In the genomic region with DNA sequence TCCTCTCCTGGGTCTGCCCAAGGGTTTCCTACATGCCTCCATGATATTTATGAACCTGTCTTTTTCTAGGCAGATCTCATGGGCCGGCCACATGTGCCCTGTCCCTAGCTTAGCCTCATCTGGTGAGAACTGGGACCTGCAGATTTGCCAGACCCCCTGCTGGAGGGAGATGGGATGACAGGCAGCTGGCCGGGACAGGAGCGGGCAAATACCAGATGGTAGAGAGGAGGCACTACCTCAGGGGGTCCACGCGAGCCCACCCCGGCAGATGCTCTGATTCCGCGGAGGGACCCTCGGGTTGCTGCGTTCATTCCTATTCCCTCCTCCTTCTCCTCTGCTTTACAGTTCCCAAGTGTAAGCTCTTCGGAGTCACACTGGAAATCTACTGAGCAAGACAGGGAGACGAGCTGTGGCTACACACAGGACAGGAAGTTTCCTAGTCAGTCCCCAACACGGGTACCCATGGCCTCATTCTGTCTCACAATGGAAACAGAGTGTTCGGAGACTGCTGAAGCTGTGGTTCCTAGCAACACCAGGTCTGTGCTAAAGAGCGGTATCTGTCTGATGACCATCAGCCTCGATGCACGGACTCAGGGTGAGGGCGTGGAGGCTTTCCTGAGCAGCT, we compare ENCODE assay signal across 8 mouse cellular contexts.
DNase-seq lines count a peak whose midpoint lies in the region; ATAC-seq and TF ChIP-seq lines count a peak whose summit lies in the region.

No protein-coding gene starts in this region.

- H3K4me3 ChIP-seq in E14TG2a.4 (replicated peaks; ENCODE audit: low read length): peak overlapping the region; percentile 61
- peak overlapping the region; percentile 26; the same call in 1 of the 2 replicates for H3K4me3 ChIP-seq in forebrain, embryonic 10.5 days
- H3K4me3 ChIP-seq in heart, embryonic 16.5 days (ENCODE audit: low read length): peak overlapping the region; percentile 26
- no peak overlapping the region for H3K4me3 ChIP-seq in liver, postnatal 0 days (ENCODE audit: low read depth, low read length)
- H3K4me3 ChIP-seq in neural tube, embryonic 15.5 days (replicated peaks): no peak overlapping the region

- 30% methylated on average over 18 of the region's 18 CpGs for WGBS in forebrain, embryonic 10.5 days
- 24% methylated on average over 18 of the region's 18 CpGs for WGBS in heart, embryonic 16.5 days
- WGBS in liver, postnatal 0 days (ENCODE audit: insufficient replicate concordance): 30% methylated on average over 18 of the region's 18 CpGs
- WGBS in neural tube, embryonic 15.5 days: 21% methylated on average over 18 of the region's 18 CpGs

- no peaks in the 10 kb centered on the region for H3K36me3 ChIP-seq in E14TG2a.4 (ENCODE audit: insufficient read depth, low read length)
- no peaks in the 10 kb centered on the region for H3K36me3 ChIP-seq in forebrain, embryonic 10.5 days (replicated peaks)
- H3K36me3 ChIP-seq in heart, embryonic 16.5 days (ENCODE audit: control insufficient read depth, insufficient read depth): no peaks in the 10 kb centered on the region
- H3K36me3 ChIP-seq in liver, postnatal 0 days (replicated peaks; ENCODE audit: insufficient read depth, low read length): no peaks in the 10 kb centered on the region
- no peaks in the 10 kb centered on the region for H3K36me3 ChIP-seq in neural tube, embryonic 15.5 days

- ATAC-seq in heart, embryonic 16.5 days (replicated peaks; ENCODE audit: extremely low read depth, insufficient read depth, low FRiP score): 0 out of 2 replicates have a peak, but pooled peaks have one; percentile 68
- ATAC-seq in liver, postnatal 0 days: no peak
- ATAC-seq in neural tube, embryonic 15.5 days (ENCODE audit: low FRiP score): peak; percentile 36; the same call in 1 of the 2 replicates

- no peak overlapping the region for H3K9ac ChIP-seq in heart, embryonic 16.5 days (ENCODE audit: low read length)
- H3K9ac ChIP-seq in liver, postnatal 0 days (replicated peaks): no peak overlapping the region
- H3K9ac ChIP-seq in neural tube, embryonic 15.5 days (replicated peaks): no peak overlapping the region

- peaks cover 32% of the 10 kb centered on the region for H3K4me1 ChIP-seq in E14TG2a.4 (replicated peaks; ENCODE audit: low read depth, low read length)
- H3K4me1 ChIP-seq in forebrain, embryonic 10.5 days: peaks cover 56% of the 10 kb centered on the region
- peaks cover 4% of the 10 kb centered on the region; the same call in 1 of the 2 replicates for H3K4me1 ChIP-seq in heart, embryonic 16.5 days (ENCODE audit: control insufficient read depth, insufficient read depth, low read length)
- no peaks in the 10 kb centered on the region for H3K4me1 ChIP-seq in liver, postnatal 0 days (ENCODE audit: insufficient read depth)
- peaks cover 25% of the 10 kb centered on the region for H3K4me1 ChIP-seq in neural tube, embryonic 15.5 days

- TF ChIP-seq POLR2A in brain, embryonic 14.5 days (IDR thresholded peaks at IDR 0.05; ENCODE audit: borderline replicate concordance, extremely low read depth, insufficient read depth, insufficient read length, poor library complexity, severe bottlenecking): no peak

- peak; percentile 60 for TF ChIP-seq CTCF in E14TG2a.4 (conservative IDR thresholded peaks at IDR 0.05; ENCODE audit: low read length)
- peak; percentile 89 for TF ChIP-seq CTCF in brain, embryonic 14.5 days (IDR thresholded peaks at IDR 0.05; ENCODE audit: borderline replicate concordance, extremely low read depth, insufficient read depth, insufficient read length)
- peak; percentile 82 for TF ChIP-seq CTCF in liver, postnatal 0 days (IDR thresholded peaks at IDR 0.05; ENCODE audit: low read depth)

- H3K27ac ChIP-seq in forebrain, embryonic 10.5 days: peak overlapping the region; percentile 35
- no peak overlapping the region for H3K27ac ChIP-seq in heart, embryonic 16.5 days (ENCODE audit: low read length)
- H3K27ac ChIP-seq in liver, postnatal 0 days (ENCODE audit: low read depth): no peak overlapping the region
- no peak overlapping the region for H3K27ac ChIP-seq in neural tube, embryonic 15.5 days (replicated peaks)

- no peak for TF ChIP-seq EP300 in liver, postnatal 0 days (IDR thresholded peaks at IDR 0.05; ENCODE audit: low read depth)

- no peaks in the 10 kb centered on the region; the same call in 1 of the 2 replicates for H3K27me3 ChIP-seq in E14TG2a.4 (ENCODE audit: insufficient read depth, low read length)
- peaks cover 3% of the 10 kb centered on the region for H3K27me3 ChIP-seq in forebrain, embryonic 10.5 days (ENCODE audit: poor library complexity, severe bottlenecking)
- no peaks in the 10 kb centered on the region for H3K27me3 ChIP-seq in heart, embryonic 16.5 days (ENCODE audit: control insufficient read depth, insufficient read depth, low read length)
- no peaks in the 10 kb centered on the region for H3K27me3 ChIP-seq in liver, postnatal 0 days (ENCODE audit: insufficient read depth, low read length)
- no peaks in the 10 kb centered on the region for H3K27me3 ChIP-seq in neural tube, embryonic 15.5 days (replicated peaks)

- no peaks in the 10 kb centered on the region for H3K9me3 ChIP-seq in E14TG2a.4 (ENCODE audit: low read length)
- no peaks in the 10 kb centered on the region for H3K9me3 ChIP-seq in forebrain, embryonic 10.5 days
- no peaks in the 10 kb centered on the region for H3K9me3 ChIP-seq in heart, embryonic 16.5 days (replicated peaks; ENCODE audit: control insufficient read depth, low read length)
- no peaks in the 10 kb centered on the region for H3K9me3 ChIP-seq in liver, postnatal 0 days (ENCODE audit: low read length)
- no peaks in the 10 kb centered on the region for H3K9me3 ChIP-seq in neural tube, embryonic 15.5 days (replicated peaks)

- peak; percentile 85 for DNase-seq in brain, embryonic 14.5 days (ENCODE audit: low read depth)
- DNase-seq in forebrain, embryonic 10.5 days (ENCODE audit: extremely low spot score, low spot score): peak; percentile 85
- DNase-seq in kidney, postnatal 10 days: peak; percentile 83
- DNase-seq in liver, postnatal 0 days: peak; percentile 75
- DNase-seq in thymus, postnatal 14 days: peak; percentile 76

- peak overlapping the region; percentile 61 for H3K4me2 ChIP-seq in heart, embryonic 16.5 days (ENCODE audit: low read depth, low read length)
- peak overlapping the region; percentile 22; the same call in 1 of the 2 replicates for H3K4me2 ChIP-seq in liver, postnatal 0 days (ENCODE audit: low read depth, low read length)
- H3K4me2 ChIP-seq in neural tube, embryonic 15.5 days: peak overlapping the region; percentile 49

Comparison
In these comparisons a context has a peak if more than half of its experiments do, and no peak if none do; other contexts are left out.
1. H3K4me3 ChIP-seq: peak in E14TG2a.4 (single experiment), forebrain, embryonic 10.5 days (single experiment) and heart, embryonic 16.5 days (single experiment); none in liver, postnatal 0 days (single experiment) and neural tube, embryonic 15.5 days (single experiment).
2. Peak in every context shown above with its lines, with median percentiles within 50 percentile points of each other: CTCF ChIP-seq, DNase-seq and H3K4me2 ChIP-seq.